Mouse (Mus musculus): ENCODE measurements around the gene Nrxn1.

GRCm38 (mm10) chr17:90962904-90963531 lies 129.9 kb downstream of the Nrxn1 start:
- TF ChIP-seq MAFK (IDR thresholded peaks at IDR 0.05; ENCODE audit: insufficient read depth, low read depth, low read length) (no peak), ZC3H11A (IDR thresholded peaks at IDR 0.05; ENCODE audit: borderline replicate concordance, low read depth, low read length) (peak; percentile 68; the same call in 1 of the 2 replicates), CHD2 (IDR thresholded peaks at IDR 0.05; ENCODE audit: low read depth, low read length) (no peak), HCFC1 (IDR thresholded peaks at IDR 0.05; ENCODE audit: borderline replicate concordance, insufficient read depth, low read length) (no peak), ZNF384 (IDR thresholded peaks at IDR 0.05; ENCODE audit: low read depth, low read length) (no peak)

All from ES-E14 (cell line).